Mouse (Mus musculus) embryonic facial prominence, embryonic 10.5 days (tissue): ENCODE results near the gene Fzd7. TPM values are rescaled to one million over a fixed set of nuclear protein-coding genes. Genes with fewer than 3 reads are reported as not detected.

Experiments
- DNase-seq: peaks from one replicate; pipeline ENCODE4 v3.0.0-alpha.2; 2017; ENCODE audit warnings: low spot score
- H3K27ac ChIP-seq: fragments of 300-500 bp; sonication (generic); replicated peaks from 2 replicates; pipeline ENCODE4 v1.5.1; 2016; ENCODE audit warnings: mild to moderate bottlenecking
- H3K27me3 ChIP-seq: fragments of 300-500 bp; sonication (generic); replicated peaks from 2 replicates; pipeline ENCODE4 v1.6.1; 2016; ENCODE audit warnings: low read depth, mild to moderate bottlenecking; ENCODE audit not compliant: poor library complexity, severe bottlenecking
- H3K36me3 ChIP-seq: fragments of 300-500 bp; sonication (generic); replicated peaks from 2 replicates; pipeline ENCODE4 v1.6.1; 2016; ENCODE audit warnings: mild to moderate bottlenecking, moderate library complexity
- H3K4me1 ChIP-seq: fragments of 300-500 bp; sonication (generic); 2 replicates; pipeline ENCODE4 v1.6.1; 2016
- H3K4me3 ChIP-seq: fragments of 300-500 bp; sonication (generic); 2 replicates; pipeline ENCODE4 v1.5.1; 2016; ENCODE audit warnings: mild to moderate bottlenecking, moderate library complexity
- H3K9me3 ChIP-seq: fragments of 300-500 bp; sonication (generic); 2 replicates; pipeline ENCODE4 v1.6.1; 2016; ENCODE audit warnings: mild to moderate bottlenecking
- WGBS: fragments of 180-500 bp; shearing (Covaris S2); methylation state at CpG from one replicate; pipeline ENCODE4 v1.1.7; 2016; 5-methylcytosine and 5-hydroxymethylcytosine counted together
- polyA plus RNA-seq: library from polyadenylated mRNA; unstranded; fragments of >200 nt; fragmentation: Nextera tagmentation; extraction: Ambion mirVana; gene quantifications from 2 replicates; pipeline ENCODE4 v1.2.1, GENCODE M21; 2016

The Fzd7 gene
- polyA plus RNA-seq, 1 experiment from 2014 or later = 12.7 TPM

DNA sequence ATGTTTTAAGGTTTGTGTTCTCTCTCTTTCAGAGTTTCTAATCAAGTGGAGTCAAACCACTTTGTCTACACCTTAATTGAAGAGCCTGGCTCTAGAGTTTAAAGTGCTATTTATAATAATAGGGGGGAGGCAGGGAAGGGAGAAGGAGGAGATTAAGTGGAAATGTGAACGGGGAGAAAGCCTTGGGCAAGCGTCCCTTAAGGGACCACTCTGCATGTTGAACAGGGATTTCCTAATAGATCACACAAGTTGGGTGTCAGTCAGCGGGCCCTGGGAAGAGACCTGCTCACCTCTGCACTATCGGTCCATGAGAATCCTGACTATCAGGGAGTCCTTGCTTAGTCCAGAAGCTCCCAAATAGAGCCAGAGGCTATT is 9.1 kb upstream of the Fzd7 start:
- peak overlapping the region; percentile 55 for H3K27ac ChIP-seq
- peaks cover 56% of the 10 kb centered on the region for H3K27me3 ChIP-seq
- peak overlapping the region; percentile 16; the same call in 1 of the 2 replicates for H3K4me3 ChIP-seq
- DNase-seq = no peak
- H3K4me1 ChIP-seq = peaks cover 57% of the 10 kb centered on the region
- no peaks in the 10 kb centered on the region for H3K36me3 ChIP-seq
- WGBS = 7% methylated on average over 4 of the region's 4 CpGs
- H3K9me3 ChIP-seq = no peaks in the 10 kb centered on the region

DNA sequence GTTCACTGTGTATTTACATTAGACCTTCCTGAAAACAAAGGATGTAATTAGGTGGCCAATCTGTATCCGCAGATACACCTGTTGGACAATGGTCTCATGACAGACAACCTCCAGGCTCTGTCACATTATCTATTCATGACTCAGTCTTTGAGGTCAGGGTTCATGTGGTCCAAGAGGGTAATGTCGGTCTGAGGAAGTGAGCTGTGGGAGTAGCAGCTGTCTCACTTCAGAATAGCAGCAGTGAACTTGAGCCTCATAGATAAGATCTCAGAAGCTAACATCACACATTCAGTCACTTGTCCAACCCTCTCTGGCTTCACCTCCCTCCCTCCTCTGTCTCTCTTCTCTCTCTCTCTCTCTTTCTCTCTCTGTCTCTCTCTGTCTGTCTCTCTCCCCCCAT is 6.6 kb upstream of the Fzd7 start:
- Histone ChIP-seq H3K4me3 (no peak overlapping the region), H3K4me1 (peaks cover 58% of the 10 kb centered on the region), H3K9me3 (no peaks in the 10 kb centered on the region), H3K36me3 (no peaks in the 10 kb centered on the region), H3K27ac (no peak overlapping the region), H3K27me3 (peaks cover 50% of the 10 kb centered on the region)
- 33% methylated on average over 2 of the region's 2 CpGs for WGBS
- DNase-seq = no peak

DNA sequence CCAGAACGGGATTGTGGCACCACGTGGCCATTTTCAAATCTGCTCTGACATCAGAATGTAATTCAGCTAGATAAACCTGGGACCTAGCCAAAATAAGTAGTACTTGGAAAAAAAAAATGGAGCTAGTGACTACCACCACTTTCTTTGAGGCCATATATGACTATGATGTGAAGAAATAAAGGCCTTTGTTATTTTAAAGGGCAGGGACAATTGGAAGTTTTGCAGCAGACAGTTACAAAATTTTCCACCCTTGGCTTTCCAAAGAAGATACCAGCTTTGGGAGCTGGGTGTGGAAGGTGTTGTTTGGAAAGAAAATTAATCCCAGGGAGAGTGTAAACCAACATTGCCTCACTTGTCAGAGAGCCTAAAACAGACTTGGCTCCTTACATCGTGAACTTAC is 3.3 kb upstream of the Fzd7 start:
- no peak for DNase-seq
- WGBS = 85% methylated on average over 3 of the region's 3 CpGs
- H3K27me3 ChIP-seq = peaks cover 47% of the 10 kb centered on the region
- H3K27ac ChIP-seq = no peak overlapping the region
- peaks cover 8% of the 10 kb centered on the region for H3K36me3 ChIP-seq
- peaks cover 54% of the 10 kb centered on the region for H3K4me1 ChIP-seq
- no peak overlapping the region for H3K4me3 ChIP-seq
- no peaks in the 10 kb centered on the region for H3K9me3 ChIP-seq

DNA sequence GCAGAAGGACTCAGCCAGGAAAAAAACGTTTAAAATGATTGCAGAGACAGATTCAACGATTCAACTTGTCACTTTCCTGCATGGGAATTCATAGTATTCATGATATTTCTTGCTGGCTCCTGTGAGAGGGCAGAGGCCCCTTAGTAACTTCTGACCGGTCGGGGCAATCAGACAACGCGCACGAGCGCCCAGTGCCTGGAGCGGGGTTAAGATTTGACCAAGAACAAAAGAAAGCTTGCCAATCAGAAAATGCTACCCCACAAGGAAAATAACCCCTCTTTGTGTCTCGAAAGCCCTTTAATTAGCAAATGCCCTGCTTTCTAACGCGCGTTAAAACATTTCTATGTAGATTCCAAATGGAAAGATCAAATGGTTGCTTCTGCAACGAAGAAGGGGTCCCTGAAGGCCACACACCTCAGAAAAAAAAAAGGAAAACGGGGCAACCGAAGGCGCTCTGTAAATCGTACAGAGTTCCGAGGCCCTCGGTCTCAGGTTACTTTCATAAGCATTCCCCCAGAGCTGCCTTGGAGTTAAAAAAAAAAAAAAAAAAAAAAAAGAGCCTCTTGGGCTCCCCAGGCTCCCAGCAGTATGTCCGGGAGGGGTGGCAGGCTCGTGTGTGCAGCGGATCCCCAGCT is 1.3 kb upstream of the Fzd7 start:
- WGBS = under 1% methylated on average over 23 of the region's 23 CpGs
- H3K27ac ChIP-seq = peak overlapping the region; percentile 96
- peak overlapping the region; percentile 87 for H3K4me3 ChIP-seq
- H3K4me1 ChIP-seq = peaks cover 64% of the 10 kb centered on the region
- DNase-seq = peak; percentile 58
- no peaks in the 10 kb centered on the region for H3K9me3 ChIP-seq
- H3K27me3 ChIP-seq = peaks cover 33% of the 10 kb centered on the region
- H3K36me3 ChIP-seq = peaks cover 24% of the 10 kb centered on the region

DNA sequence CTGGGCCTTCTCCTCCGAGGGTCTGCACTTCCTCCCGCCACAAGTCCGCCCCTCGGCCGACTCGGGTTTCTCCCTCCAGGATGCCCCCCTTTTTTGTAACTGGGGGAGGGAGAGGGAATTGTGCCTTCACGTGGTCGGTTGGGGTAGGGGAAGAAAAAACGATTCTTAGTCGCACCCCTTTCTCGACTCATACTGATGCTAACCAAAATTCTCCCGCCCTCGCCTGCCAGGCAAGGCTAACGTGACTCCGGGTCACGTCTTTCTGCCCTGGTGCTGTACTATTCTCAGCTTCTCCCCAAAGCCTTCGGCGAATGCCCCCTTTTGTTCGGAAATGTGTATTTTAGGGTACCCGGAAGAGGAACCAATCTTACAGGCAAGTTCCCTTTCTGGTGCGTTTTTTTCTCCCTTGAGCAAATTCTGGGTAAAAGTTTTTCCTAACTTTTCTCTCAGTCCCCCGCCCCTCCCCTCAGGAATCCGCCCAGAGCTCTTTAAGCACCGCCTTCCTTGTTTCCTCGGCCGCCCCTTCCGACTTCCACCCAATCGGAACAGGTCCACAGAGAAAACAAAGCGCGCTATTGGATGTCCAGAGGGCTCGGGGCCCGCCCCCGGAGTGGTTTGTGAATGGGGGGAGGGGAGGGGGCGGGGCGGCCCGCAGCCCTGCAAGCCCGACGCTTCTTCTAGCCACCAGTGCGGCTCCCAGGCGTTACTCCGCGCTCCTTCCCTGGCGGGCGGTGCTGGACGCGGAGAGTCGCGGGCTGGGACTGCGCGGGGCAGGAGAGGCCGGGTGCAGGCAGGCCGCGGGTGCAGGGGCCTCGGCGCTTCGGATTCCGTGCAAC is 550 bp upstream of the Fzd7 start:
- peaks cover 26% of the 10 kb centered on the region for H3K27me3 ChIP-seq
- no peaks in the 10 kb centered on the region for H3K9me3 ChIP-seq
- H3K36me3 ChIP-seq = peaks cover 29% of the 10 kb centered on the region
- peak overlapping the region; percentile 87 for H3K4me3 ChIP-seq
- H3K4me1 ChIP-seq = peaks cover 66% of the 10 kb centered on the region
- WGBS = under 1% methylated on average over 57 of the region's 57 CpGs
- peak; percentile 98 for DNase-seq
- H3K27ac ChIP-seq = peak overlapping the region; percentile 96

DNA sequence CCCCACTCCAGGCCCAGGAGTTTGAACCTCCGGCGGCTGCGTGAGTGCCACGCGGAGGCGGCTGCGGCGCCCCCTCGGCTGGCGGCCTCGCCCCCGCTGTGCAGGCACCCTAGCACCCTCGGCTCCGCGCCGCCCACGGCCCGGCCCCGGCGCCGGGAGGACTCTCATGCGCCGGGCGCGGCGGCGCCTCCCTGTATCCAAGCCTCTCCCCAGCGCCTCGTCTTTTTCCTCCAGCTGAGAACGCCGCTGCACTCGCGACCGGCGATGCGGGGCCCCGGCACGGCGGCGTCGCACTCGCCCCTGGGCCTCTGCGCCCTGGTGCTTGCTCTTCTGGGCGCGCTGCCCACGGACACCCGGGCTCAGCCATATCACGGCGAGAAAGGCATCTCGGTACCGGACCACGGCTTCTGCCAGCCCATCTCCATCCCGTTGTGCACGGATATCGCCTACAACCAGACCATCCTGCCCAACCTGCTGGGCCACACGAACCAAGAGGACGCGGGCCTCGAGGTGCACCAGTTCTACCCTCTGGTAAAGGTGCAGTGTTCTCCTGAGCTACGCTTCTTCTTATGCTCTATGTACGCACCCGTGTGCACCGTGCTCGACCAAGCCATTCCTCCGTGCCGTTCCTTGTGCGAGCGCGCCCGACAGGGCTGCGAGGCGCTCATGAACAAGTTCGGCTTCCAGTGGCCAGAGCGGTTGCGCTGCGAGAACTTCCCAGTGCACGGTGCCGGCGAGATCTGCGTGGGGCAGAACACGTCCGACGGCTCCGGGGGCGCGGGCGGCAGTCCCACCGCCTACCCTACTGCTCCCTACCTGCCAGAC is 684 bp downstream of the Fzd7 start:
- peaks cover 14% of the 10 kb centered on the region for H3K27me3 ChIP-seq
- no peaks in the 10 kb centered on the region for H3K9me3 ChIP-seq
- H3K36me3 ChIP-seq = peaks cover 39% of the 10 kb centered on the region
- peak overlapping the region; percentile 87 for H3K4me3 ChIP-seq
- DNase-seq = peak; percentile 65
- under 1% methylated on average over 88 of the region's 88 CpGs for WGBS
- peaks cover 79% of the 10 kb centered on the region for H3K4me1 ChIP-seq
- H3K27ac ChIP-seq = peak overlapping the region; percentile 96

DNA sequence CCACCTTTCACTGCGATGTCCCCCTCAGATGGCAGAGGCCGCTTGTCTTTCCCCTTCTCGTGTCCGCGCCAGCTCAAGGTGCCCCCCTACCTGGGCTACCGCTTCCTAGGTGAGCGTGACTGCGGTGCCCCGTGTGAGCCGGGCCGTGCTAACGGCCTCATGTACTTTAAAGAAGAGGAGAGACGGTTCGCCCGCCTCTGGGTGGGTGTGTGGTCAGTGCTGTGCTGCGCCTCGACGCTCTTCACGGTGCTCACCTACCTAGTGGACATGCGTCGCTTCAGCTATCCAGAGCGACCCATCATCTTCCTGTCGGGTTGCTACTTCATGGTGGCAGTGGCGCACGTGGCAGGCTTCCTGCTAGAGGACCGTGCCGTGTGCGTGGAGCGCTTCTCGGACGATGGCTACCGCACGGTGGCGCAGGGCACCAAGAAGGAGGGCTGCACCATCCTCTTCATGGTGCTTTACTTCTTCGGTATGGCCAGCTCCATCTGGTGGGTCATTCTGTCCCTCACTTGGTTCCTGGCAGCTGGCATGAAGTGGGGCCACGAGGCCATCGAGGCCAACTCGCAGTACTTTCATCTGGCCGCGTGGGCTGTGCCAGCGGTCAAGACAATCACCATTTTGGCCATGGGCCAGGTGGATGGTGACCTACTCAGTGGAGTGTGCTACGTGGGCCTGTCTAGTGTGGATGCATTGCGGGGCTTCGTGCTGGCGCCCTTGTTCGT is 1.5 kb downstream of the Fzd7 start:
- Histone ChIP-seq H3K4me3 (peak overlapping the region; percentile 87), H3K36me3 (peaks cover 42% of the 10 kb centered on the region), H3K27ac (peak overlapping the region; percentile 96), H3K9me3 (no peaks in the 10 kb centered on the region), H3K4me1 (peaks cover 86% of the 10 kb centered on the region), H3K27me3 (peaks cover 9% of the 10 kb centered on the region; the same call in 1 of the 2 replicates)
- WGBS = under 1% methylated on average over 46 of the region's 46 CpGs
- peak; percentile 86 for DNase-seq

DNA sequence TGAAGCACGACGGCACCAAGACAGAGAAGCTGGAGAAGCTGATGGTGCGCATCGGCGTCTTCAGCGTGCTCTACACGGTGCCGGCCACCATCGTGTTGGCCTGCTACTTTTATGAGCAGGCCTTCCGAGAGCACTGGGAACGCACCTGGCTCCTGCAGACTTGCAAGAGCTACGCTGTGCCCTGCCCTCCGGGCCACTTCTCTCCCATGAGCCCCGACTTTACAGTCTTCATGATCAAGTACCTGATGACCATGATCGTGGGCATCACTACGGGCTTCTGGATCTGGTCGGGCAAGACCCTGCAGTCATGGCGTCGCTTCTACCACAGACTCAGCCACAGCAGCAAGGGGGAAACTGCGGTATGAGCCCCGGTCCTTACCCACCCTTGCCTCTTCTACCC is 2.1 kb downstream of the Fzd7 start:
- H3K9me3 ChIP-seq = no peaks in the 10 kb centered on the region
- DNase-seq = peak; percentile 50
- H3K4me1 ChIP-seq = peaks cover 93% of the 10 kb centered on the region
- WGBS = 3% methylated on average over 21 of the region's 21 CpGs
- peaks cover 46% of the 10 kb centered on the region for H3K36me3 ChIP-seq
- peak overlapping the region; percentile 87 for H3K4me3 ChIP-seq
- peaks cover 8% of the 10 kb centered on the region; the same call in 1 of the 2 replicates for H3K27me3 ChIP-seq
- peak overlapping the region; percentile 96 for H3K27ac ChIP-seq

DNA sequence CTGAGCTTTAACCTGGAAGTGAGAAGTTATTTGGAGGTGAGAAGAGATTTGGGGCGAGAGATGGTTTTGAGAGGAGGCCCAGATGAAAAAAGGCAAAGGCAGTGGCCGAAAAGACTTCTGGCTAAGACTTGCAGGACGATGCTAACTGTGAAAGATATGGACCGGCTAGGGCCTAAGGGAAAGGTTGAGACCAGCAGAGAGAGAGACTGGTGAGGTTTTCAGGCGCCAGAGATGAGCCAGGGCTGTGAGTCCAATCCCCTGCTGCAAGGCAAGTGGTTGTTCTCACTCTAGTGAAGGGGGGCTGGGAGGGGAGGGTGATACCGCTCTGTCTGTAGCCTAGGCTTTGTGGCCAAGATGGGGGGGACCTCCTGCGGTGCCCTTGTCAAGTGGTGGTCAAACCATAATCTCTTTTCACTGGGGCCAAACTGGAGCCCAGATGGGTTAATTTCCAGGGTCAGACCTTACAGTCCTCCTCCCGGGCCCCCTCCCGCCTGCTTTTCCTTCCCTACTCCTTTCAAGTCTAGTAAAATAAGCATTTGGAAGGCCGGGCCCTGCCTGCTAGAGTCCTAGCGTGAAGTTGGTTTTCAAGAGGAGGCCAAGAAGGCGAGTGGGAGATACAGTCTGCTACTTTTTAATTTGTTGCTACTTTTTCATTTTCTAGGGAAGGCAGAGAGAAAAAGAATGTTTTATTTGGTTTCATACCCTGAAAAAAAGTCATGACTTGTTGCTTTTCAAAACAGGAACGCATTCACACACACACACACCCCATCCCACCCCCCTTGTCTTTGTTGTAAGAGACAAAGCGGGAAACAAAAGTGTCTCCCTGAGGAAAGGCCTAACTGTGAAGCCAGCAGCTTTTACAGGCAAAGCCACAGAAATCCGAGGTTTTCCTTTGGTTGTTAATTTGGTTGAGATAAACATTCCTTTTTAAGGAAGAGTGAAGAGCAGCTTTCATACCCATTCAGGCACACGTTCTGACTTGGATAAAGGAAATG is 2.9 kb downstream of the Fzd7 start:
- Histone ChIP-seq H3K4me3 (peak overlapping the region; percentile 87), H3K4me1 (peaks cover 86% of the 10 kb centered on the region), H3K27me3 (0 out of 2 replicates have a peak, but pooled peaks cover 3% of the 10 kb centered on the region), H3K36me3 (peaks cover 51% of the 10 kb centered on the region), H3K9me3 (no peaks in the 10 kb centered on the region), H3K27ac (peak overlapping the region; percentile 96)
- 2% methylated on average over 16 of the region's 16 CpGs for WGBS
- DNase-seq = peak; percentile 74

DNA sequence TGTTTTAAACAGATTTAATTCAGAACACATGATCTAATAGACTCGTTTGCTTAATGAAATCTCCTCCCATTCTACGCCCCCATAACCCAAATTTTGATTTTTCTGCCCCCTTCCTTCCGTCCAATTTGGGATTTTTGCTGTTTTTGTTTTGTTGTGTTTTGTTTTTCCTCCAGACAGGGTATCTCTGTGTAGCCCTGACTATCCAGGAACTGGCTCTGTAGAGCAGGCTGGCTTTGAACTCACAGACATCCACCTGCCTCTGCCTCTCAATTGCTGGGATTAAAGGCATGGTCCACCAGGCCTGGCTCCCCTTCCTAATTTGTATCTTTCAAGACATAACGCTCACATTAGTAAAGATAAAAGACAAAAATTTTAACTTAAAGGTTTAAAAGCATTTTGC is 3.6 kb downstream of the Fzd7 start:
- H3K27me3 ChIP-seq = 0 out of 2 replicates have a peak, but pooled peaks cover 3% of the 10 kb centered on the region
- H3K27ac ChIP-seq = peak overlapping the region; percentile 96
- 23% methylated on average over 4 of the region's 4 CpGs for WGBS
- no peak for DNase-seq
- H3K36me3 ChIP-seq = peaks cover 58% of the 10 kb centered on the region
- peaks cover 79% of the 10 kb centered on the region for H3K4me1 ChIP-seq
- H3K9me3 ChIP-seq = no peaks in the 10 kb centered on the region
- peak overlapping the region; percentile 87 for H3K4me3 ChIP-seq

DNA sequence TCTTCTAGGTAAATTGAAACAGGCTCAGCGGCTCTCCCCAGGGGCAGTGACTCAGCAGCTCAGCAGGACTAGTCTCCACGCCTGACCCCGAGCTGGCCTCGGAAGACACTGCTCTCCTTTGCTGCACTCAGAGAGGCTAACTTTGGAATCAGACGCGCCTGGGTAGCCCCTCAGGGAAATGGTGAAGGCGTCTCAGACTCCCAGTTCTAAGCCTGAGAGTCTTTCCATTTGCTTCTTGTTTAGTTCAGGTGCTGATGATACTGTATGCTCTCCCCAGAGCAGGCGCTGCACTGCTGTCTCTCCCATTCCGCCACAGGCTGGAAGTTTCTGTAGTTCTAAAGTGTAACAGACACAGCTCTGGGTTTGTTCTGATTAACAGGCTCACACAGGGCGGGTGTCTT is 5.4 kb downstream of the Fzd7 start:
- peak overlapping the region; percentile 55 for H3K27ac ChIP-seq
- WGBS = 4% methylated on average over 10 of the region's 10 CpGs
- H3K9me3 ChIP-seq = no peaks in the 10 kb centered on the region
- 0 out of 2 replicates have a peak, but pooled peaks cover 3% of the 10 kb centered on the region for H3K27me3 ChIP-seq
- peak overlapping the region; percentile 87 for H3K4me3 ChIP-seq
- H3K36me3 ChIP-seq = peaks cover 66% of the 10 kb centered on the region
- peak; percentile 71 for DNase-seq
- H3K4me1 ChIP-seq = peaks cover 83% of the 10 kb centered on the region
